Mouse (Mus musculus) midbrain, embryonic 12.5 days (tissue): ENCODE measurements around the gene Rnd2. TPM values are rescaled to one million over a fixed set of nuclear protein-coding genes. Genes with fewer than 3 reads are reported as not detected.
A peak's percentile ranks its signal among the peaks of the same experiment; 100 is the strongest.
"Not testable (repeated sequence)": the region's sequence is repeated elsewhere in the genome, so short reads cannot be mapped to it uniquely, and the experiment has no call there.

Experiments
- ATAC-seq: fragments of 200-750 bp; cut with Nextera tagmentation; 2 replicates; pipeline ENCODE4 v1.8.0; 2017; ENCODE audit warnings: low read depth, moderate TSS enrichment, moderate library complexity; ENCODE audit not compliant: low FRiP score
- H3K27ac ChIP-seq: fragments of 300-500 bp; sonication (generic); replicated peaks from 2 replicates; pipeline ENCODE4 v1.5.1; 2016; ENCODE audit warnings: mild to moderate bottlenecking
- H3K27me3 ChIP-seq: fragments of 300-500 bp; sonication (generic); 2 replicates; pipeline ENCODE4 v1.6.1; 2016; ENCODE audit warnings: mild to moderate bottlenecking
- H3K36me3 ChIP-seq: fragments of 300-500 bp; sonication (generic); 2 replicates; pipeline ENCODE4 v1.6.1; 2016
- H3K4me1 ChIP-seq: fragments of 300-500 bp; sonication (generic); 2 replicates; pipeline ENCODE4 v1.6.1; 2016
- H3K4me2 ChIP-seq: fragments of 300-500 bp; sonication (generic); replicated peaks from 2 replicates; pipeline ENCODE4 v1.6.1; 2016; ENCODE audit warnings: mild to moderate bottlenecking, moderate library complexity
- H3K4me3 ChIP-seq: fragments of 300-500 bp; sonication (generic); 2 replicates; pipeline ENCODE4 v1.5.1; 2016; ENCODE audit warnings: mild to moderate bottlenecking
- H3K9ac ChIP-seq: fragments of 300-500 bp; sonication (generic); replicated peaks from 2 replicates; pipeline ENCODE4 v1.6.1; 2016; ENCODE audit warnings: mild to moderate bottlenecking, moderate library complexity
- H3K9me3 ChIP-seq: fragments of 300-500 bp; sonication (generic); 2 replicates; pipeline ENCODE4 v1.6.1; 2016; ENCODE audit warnings: mild to moderate bottlenecking
- WGBS: fragments of 180-500 bp; shearing (Covaris S2); methylation state at CpG from one replicate; pipeline ENCODE4 v1.1.7; 2016; 5-methylcytosine and 5-hydroxymethylcytosine counted together
- polyA plus RNA-seq: library from polyadenylated mRNA; unstranded; fragments of >200 nt; fragmentation: Nextera tagmentation; extraction: Ambion mirVana; gene quantifications from 2 replicates; pipeline ENCODE4 v1.2.1, GENCODE M21; 2016

The Rnd2 gene
- polyA plus RNA-seq, 1 experiment from 2014 or later = 89.5 TPM

DNA sequence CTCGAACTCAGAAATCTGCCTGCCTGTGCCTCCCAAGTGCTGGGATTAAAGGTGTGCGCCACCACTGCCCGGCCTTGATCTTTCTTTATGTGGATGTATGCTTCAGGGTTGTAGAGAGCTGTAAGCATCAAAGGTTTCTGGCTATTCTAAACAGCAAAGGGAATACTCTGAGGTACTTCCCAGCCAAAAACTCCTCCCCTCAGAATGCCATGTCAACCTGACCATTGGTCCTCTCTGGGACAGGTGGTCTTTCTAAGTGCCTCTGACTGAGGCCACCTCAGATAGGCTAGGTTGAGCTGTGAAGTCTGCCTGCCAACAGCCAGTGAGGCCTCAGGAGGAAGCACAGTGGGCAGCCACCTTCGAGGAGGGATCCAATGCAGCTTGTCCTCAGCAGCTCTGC is 15.9 kb upstream of the Rnd2 start:
- Histone ChIP-seq H3K4me2 (no peak overlapping the region), H3K27me3 (no peaks in the 10 kb centered on the region), H3K9ac (no peak overlapping the region), H3K9me3 (no peaks in the 10 kb centered on the region), H3K4me1 (peaks cover 3% of the 10 kb centered on the region), H3K36me3 (peaks cover 22% of the 10 kb centered on the region), H3K27ac (no peak overlapping the region), H3K4me3 (no peak overlapping the region)
- WGBS = 89% methylated on average over 4 of the region's 4 CpGs
- ATAC-seq = no peak

DNA sequence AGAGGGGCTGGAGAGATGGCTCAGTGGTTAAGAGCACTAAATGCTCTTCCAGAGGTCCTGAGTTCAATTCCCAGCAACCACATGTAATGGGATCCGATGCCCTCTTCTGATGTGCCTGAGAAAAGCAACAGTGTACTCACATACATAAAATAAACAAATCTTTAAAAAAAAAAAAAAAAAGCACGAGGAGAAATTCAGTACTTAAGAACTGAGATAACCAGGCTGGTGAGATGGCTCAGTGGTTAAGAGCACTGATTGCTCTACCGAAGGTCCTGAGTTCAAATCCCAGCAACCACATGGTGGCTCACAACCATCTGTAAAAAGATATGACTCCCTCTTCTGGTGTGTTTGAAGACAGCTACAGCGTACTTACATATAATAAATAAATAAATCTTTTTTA is 15.2 kb upstream of the Rnd2 start:
- not testable (repeated sequence) for ATAC-seq, H3K4me1 ChIP-seq, H3K4me3 ChIP-seq, H3K4me2 ChIP-seq, H3K27me3 ChIP-seq, H3K27ac ChIP-seq, H3K9ac ChIP-seq, H3K9me3 ChIP-seq
- peaks cover 15% of the 10 kb centered on the region for H3K36me3 ChIP-seq
- WGBS = 90% methylated on average over 4 of the region's 4 CpGs

DNA sequence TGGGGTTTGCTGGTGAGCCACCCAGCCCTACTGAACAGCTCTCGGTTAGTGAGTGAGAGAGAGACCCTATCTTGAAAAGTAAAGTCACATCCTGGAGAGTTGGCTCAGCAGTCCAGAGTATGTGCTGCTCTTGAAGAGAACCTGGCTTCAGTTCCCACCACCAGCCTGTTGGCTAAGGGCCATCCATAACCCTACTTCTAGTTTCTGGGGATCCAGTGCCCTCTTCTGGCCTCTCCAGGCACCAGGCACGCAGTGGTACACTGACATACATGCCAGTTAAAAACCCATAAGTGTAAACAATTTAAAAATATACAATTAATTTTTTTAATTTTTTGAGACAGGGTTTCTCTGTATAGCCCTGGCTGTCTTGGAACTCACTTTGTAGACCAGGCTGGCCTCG is 14.4 kb upstream of the Rnd2 start:
- no peak overlapping the region for H3K4me3 ChIP-seq
- no peaks in the 10 kb centered on the region for H3K27me3 ChIP-seq
- no peak overlapping the region for H3K9ac ChIP-seq
- no peak overlapping the region for H3K4me2 ChIP-seq
- H3K9me3 ChIP-seq = no peaks in the 10 kb centered on the region
- H3K4me1 ChIP-seq = peaks cover 10% of the 10 kb centered on the region
- H3K27ac ChIP-seq = no peak overlapping the region
- WGBS = 82% methylated on average over 3 of the region's 3 CpGs
- no peak for ATAC-seq
- H3K36me3 ChIP-seq = peaks cover 7% of the 10 kb centered on the region

DNA sequence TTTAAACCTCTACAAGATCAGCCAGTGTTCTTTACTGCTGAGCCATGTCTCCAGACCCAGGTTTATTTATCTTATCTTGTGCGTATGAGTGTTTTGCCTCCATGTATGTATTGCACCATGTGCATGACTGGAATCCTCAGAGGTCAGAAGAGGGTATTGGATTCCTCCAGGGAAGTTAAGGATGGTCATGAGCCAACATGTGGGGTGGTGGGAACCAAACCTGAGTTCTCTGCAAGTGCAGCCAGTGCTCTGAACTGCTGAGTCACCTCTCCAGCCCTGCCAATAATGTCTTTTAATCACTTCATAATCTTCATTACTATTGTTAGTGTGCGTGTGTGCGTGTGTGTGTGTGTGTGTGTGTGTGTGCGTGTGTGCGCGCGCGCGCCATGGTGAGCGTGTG is 13.3 kb upstream of the Rnd2 start:
- ATAC-seq = no peak
- Histone ChIP-seq H3K4me1 (peaks cover 10% of the 10 kb centered on the region), H3K36me3 (no peaks in the 10 kb centered on the region; the same call in 1 of the 2 replicates), H3K9ac (no peak overlapping the region), H3K9me3 (no peaks in the 10 kb centered on the region), H3K27me3 (no peaks in the 10 kb centered on the region), H3K4me2 (no peak overlapping the region), H3K27ac (no peak overlapping the region), H3K4me3 (no peak overlapping the region)
- 88% methylated on average over 10 of the region's 10 CpGs for WGBS

DNA sequence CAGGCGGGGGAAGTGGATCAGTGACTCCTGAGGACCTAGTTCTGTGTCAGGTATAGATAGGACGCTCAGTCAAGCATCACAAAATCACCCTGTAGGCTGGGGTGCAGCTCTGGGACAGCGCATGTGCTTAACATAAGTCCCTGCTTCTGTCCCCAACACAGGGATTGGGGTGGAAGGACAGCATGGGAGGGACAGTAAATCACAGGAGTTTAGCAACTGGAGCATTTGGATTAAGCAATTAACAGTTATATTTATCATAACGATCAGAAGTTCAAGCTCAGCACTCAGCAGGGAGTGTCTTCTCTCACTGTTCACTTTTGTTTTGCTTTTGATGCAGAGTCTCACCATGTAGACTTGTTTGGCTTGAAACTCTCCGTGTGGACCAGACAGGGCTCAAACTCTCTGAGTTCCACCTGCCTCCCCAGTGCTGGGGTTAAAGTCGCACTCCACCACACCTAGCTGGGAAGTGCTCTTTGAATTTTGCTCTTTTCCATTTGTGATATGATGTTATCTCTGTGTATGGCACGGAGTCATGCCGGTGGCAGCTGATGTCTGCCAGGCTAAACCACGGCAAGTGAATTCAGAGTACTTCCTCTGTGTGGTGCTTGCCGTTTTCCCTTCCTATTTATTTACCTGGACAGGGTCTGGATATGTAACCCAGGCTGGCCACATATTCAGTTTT is 12.6 kb upstream of the Rnd2 start:
- Histone ChIP-seq H3K9ac (no peak overlapping the region), H3K27me3 (no peaks in the 10 kb centered on the region), H3K27ac (no peak overlapping the region), H3K4me3 (no peak overlapping the region), H3K4me2 (no peak overlapping the region), H3K4me1 (peaks cover 10% of the 10 kb centered on the region), H3K9me3 (no peaks in the 10 kb centered on the region), H3K36me3 (no peaks in the 10 kb centered on the region; the same call in 1 of the 2 replicates)
- 74% methylated on average over 10 of the region's 10 CpGs for WGBS
- ATAC-seq = no peak

DNA sequence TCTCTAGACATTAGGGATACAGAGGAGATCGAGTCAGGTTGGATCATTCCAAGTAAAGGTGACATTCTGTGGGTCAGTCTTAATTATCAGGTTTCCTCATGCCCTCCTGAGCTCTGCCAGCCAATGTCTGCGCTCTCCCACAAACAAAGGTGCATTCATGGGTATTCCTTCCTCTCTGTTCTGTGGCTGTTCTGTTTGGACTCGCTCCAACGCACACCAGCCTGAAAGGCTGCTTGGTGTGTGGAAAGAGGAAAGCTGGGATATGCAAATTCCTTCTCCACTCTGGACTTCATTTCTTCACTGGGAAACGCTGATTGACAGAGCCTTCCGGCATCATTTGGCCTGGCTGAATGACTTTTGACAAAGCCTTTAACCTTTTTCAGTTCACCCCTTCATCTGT is 10.1 kb upstream of the Rnd2 start:
- ATAC-seq = no peak
- peaks cover 22% of the 10 kb centered on the region for H3K36me3 ChIP-seq
- no peaks in the 10 kb centered on the region for H3K27me3 ChIP-seq
- H3K27ac ChIP-seq = no peak overlapping the region
- H3K9me3 ChIP-seq = no peaks in the 10 kb centered on the region
- WGBS = 44% methylated on average over 6 of the region's 6 CpGs
- H3K4me1 ChIP-seq = peaks cover 10% of the 10 kb centered on the region
- H3K9ac ChIP-seq = no peak overlapping the region
- H3K4me2 ChIP-seq = no peak overlapping the region
- H3K4me3 ChIP-seq = no peak overlapping the region

DNA sequence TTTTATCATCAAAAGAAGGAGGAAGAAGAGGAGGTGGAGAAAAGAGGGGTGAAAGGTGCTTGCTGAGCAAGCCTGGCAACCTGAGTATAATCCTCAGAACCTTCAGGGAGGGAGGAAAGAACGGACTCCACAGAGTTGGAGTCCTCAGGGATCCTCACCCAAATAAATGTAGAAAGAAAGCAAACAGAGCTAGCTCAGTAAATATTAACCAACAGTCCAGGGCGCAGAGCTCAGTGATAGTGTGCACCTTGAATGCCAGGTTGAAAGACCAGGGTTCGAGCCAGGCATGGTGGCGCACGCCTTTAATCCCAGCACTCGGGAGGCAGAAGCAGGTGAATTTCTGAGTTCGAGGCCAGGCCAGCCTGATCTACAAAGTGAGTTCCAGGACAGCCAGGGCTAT is 9.2 kb upstream of the Rnd2 start:
- Histone ChIP-seq H3K27ac (no peak overlapping the region), H3K36me3 (peaks cover 32% of the 10 kb centered on the region), H3K4me1 (peaks cover 10% of the 10 kb centered on the region), H3K27me3 (no peaks in the 10 kb centered on the region), H3K4me2 (no peak overlapping the region), H3K9me3 (no peaks in the 10 kb centered on the region), H3K9ac (no peak overlapping the region), H3K4me3 (no peak overlapping the region)
- ATAC-seq = no peak
- WGBS = 89% methylated on average over 7 of the region's 7 CpGs

DNA sequence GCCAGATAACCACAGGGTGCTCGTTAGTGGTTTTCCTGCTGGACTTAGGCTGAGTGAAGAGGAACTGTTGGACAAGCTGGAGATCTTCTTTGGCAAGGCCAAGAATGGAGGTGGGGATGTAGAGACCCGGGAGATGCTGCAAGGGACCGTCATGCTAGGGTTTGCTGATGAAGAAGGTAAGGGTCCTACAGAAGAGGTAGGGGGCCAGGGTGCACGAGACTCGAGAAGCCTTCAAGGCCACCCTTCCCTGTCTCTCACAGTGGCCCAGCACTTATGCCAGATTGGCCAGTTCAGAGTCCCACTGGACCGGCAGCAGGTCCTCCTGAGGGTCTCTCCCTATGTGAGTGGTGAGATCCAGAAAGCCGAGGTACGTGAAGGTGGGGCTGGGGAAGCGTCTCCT is 7.2 kb upstream of the Rnd2 start:
- Histone ChIP-seq H3K4me2 (no peak overlapping the region), H3K4me3 (no peak overlapping the region), H3K4me1 (peaks cover 20% of the 10 kb centered on the region), H3K9me3 (no peaks in the 10 kb centered on the region), H3K27ac (no peak overlapping the region), H3K9ac (no peak overlapping the region), H3K36me3 (peaks cover 49% of the 10 kb centered on the region), H3K27me3 (no peaks in the 10 kb centered on the region)
- WGBS = 93% methylated on average over 9 of the region's 9 CpGs
- ATAC-seq = no peak

DNA sequence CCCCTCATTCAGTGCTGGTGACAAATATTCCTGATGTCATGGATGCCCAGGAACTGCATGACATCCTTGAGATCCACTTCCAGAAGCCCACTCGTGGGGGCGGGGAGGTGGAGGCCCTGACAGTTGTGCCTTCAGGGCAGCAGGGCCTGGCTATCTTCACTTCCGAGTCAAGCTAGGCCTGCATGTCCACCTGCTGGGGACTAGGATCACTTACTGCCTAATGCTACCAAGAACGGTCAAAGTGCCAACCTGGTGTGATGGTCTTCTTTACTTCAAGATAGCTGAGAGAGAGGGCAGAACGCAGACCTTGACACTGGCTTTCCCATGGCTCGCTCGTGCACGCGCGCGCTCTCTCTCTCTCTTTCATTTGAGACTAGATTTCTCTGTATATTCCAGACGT is 6.6 kb upstream of the Rnd2 start:
- Histone ChIP-seq H3K27me3 (no peaks in the 10 kb centered on the region), H3K4me2 (no peak overlapping the region), H3K36me3 (peaks cover 49% of the 10 kb centered on the region), H3K27ac (peak overlapping the region; percentile 25; the same call in 1 of the 2 replicates), H3K4me1 (peaks cover 25% of the 10 kb centered on the region), H3K9me3 (no peaks in the 10 kb centered on the region), H3K9ac (no peak overlapping the region), H3K4me3 (no peak overlapping the region)
- 85% methylated on average over 12 of the region's 12 CpGs for whole genome bisulfite sequencing
- no peak for ATAC-seq

DNA sequence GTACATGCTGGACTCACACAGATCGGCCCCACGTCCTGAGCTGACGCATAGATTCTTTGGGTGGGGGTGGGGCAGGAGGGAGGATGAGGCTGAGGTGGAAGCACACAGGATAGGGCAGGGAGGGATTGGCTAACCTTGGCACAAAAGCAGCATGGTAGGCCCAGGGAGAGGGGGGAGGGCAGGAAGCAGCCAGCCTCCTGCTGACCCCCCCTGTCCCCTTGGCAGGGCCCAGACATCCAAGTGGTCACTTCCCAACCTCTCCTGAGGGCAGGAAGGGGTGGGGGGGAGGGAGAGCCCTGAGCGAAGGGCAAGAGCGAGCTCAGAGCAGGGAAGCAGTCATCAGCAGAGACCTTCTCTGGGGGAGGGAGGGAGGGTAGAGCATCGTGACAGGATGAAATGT is 5.1 kb upstream of the Rnd2 start:
- no peaks in the 10 kb centered on the region for H3K9me3 ChIP-seq
- no peaks in the 10 kb centered on the region for H3K27me3 ChIP-seq
- H3K9ac ChIP-seq = no peak overlapping the region; the same call in 1 of the 2 replicates
- no peak for ATAC-seq
- H3K4me2 ChIP-seq = no peak overlapping the region
- no peak overlapping the region for H3K4me3 ChIP-seq
- 50% methylated on average over 6 of the region's 6 CpGs for WGBS
- no peak overlapping the region for H3K27ac ChIP-seq
- H3K36me3 ChIP-seq = peaks cover 49% of the 10 kb centered on the region
- peaks cover 36% of the 10 kb centered on the region for H3K4me1 ChIP-seq

DNA sequence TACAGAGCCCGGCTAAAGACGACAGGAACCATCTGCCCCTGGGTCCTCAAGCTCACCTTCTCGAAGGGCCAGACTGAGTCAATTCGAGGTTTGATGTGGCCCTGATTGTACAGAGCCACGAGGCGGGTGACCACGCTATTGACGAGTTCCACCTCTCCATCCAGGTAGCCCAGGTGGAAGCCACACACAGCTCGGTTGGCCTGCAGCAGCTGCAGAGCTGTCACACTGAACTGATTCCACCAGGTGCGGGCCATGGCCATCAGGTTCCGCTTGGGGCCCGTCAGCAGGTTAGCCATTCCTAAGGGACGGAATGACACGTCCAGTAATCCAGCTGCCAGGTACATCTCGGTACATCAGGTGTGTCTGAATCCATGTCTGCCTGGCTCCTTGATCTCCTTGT is 4.5 kb upstream of the Rnd2 start:
- 88% methylated on average over 15 of the region's 15 CpGs for WGBS
- Histone ChIP-seq H3K4me1 (peaks cover 36% of the 10 kb centered on the region), H3K27ac (no peak overlapping the region)

DNA sequence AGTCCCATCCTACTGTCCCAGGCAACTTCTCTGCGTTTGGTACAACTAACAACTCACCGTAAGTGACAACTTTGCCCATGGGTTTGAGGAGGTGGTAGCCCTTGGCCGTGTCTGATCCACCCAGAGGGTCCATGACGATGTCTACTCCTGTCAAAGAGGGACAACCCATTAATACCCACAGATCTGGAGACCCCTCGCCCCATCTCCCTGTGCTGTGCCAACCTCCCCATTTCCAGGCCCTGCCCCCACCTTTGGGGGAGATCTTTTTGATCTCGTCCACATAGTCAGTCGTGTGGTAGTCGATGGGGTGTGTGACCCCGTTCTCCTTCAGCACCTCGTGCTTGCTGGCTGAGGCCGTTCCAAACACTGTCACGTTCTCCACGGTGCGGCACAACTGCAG is 2.7 kb upstream of the Rnd2 start:
- H3K27ac ChIP-seq = peak overlapping the region; percentile 87

More for the DNA sequence above, 4.5 kb upstream of the Rnd2 start:
- Histone ChIP-seq H3K4me3 (no peak overlapping the region), H3K9ac (no peak overlapping the region), H3K9me3 (no peaks in the 10 kb centered on the region), H3K4me2 (no peak overlapping the region), H3K36me3 (peaks cover 49% of the 10 kb centered on the region), H3K27me3 (no peaks in the 10 kb centered on the region)
- ATAC-seq = no peak

More for the DNA sequence above, 2.7 kb upstream of the Rnd2 start:
- H3K4me3 ChIP-seq = 0 out of 2 replicates have a peak overlapping the region, but pooled peaks have one; percentile 7
- H3K4me2 ChIP-seq = peak overlapping the region; percentile 79
- no peaks in the 10 kb centered on the region for H3K9me3 ChIP-seq
- peaks cover 49% of the 10 kb centered on the region for H3K36me3 ChIP-seq
- ATAC-seq = no peak; the same call in 1 of the 2 replicates
- H3K9ac ChIP-seq = no peak overlapping the region
- peaks cover 45% of the 10 kb centered on the region for H3K4me1 ChIP-seq
- H3K27me3 ChIP-seq = peaks cover 3% of the 10 kb centered on the region; the same call in 1 of the 2 replicates
- WGBS = 72% methylated on average over 14 of the region's 14 CpGs
